Mouse (Mus musculus): ENCODE data around the gene Gphn. TPM values are rescaled to one million over a fixed set of nuclear protein-coding genes. Genes with fewer than 3 reads are reported as not detected.

The Gphn gene
- polyA plus RNA-seq, 1 experiment from 2014 or later: 23.7 TPM

DNA sequence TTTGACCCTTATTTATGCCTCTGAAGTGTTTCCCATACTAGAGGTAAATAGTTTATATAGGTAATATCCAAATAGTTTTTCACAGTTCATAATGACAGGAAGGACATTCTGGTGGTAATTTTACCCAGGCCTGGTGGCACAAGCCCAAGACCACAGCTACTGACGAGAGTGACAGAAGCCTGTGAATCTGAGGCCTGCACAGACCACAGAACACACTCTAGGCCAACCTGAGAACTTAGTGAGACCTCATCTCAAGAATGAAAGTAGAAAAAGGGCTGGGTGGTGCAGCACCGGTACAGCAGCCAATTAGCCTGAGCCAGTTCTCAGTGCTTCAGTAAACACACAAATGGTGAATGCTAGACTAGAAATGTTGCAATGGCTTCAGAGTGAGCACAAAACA, 491.6 kb downstream of the Gphn start:
- Histone ChIP-seq H3K27ac (ENCODE audit: low read depth, low read length) (no peak overlapping the region), H3K4me1 (ENCODE audit: control insufficient read depth, insufficient read depth, low read length) (no peaks in the 10 kb centered on the region), H3K27me3 (ENCODE audit: control insufficient read depth, insufficient read depth, low read length) (no peaks in the 10 kb centered on the region), H3K4me3 (ENCODE audit: low read depth, low read length) (no peak overlapping the region), H3K36me3 (ENCODE audit: control insufficient read depth, insufficient read depth, low read length) (no peaks in the 10 kb centered on the region), H3K4me2 (ENCODE audit: low read depth) (no peak overlapping the region), H3K9me3 (ENCODE audit: control insufficient read depth, low read length) (no peaks in the 10 kb centered on the region), H3K9ac (ENCODE audit: low read length) (no peak overlapping the region)
- DNase-seq (ENCODE audit: low spot score) (no peak), ATAC-seq (ENCODE audit: insufficient read depth, low FRiP score, low TSS enrichment) (no peak)
- 77% methylated on average over 2 of the region's 2 CpGs for WGBS

GRCm38 (mm10) chr12:78727723-78728122, 501.5 kb downstream of the Gphn start:
- no peaks in the 10 kb centered on the region for H3K9me3 ChIP-seq (ENCODE audit: control insufficient read depth, low read length)
- no peak for ATAC-seq (ENCODE audit: insufficient read depth, low FRiP score, low TSS enrichment)
- no peaks in the 10 kb centered on the region for H3K27me3 ChIP-seq (ENCODE audit: control insufficient read depth, insufficient read depth, low read length)
- no peak overlapping the region for H3K27ac ChIP-seq (ENCODE audit: low read depth, low read length)
- DNase-seq (ENCODE audit: low spot score): no peak
- H3K4me1 ChIP-seq (ENCODE audit: control insufficient read depth, insufficient read depth, low read length): no peaks in the 10 kb centered on the region
- no peaks in the 10 kb centered on the region for H3K36me3 ChIP-seq (ENCODE audit: control insufficient read depth, insufficient read depth, low read length)
- H3K4me3 ChIP-seq (ENCODE audit: low read depth, low read length): no peak overlapping the region
- WGBS: 66% methylated on average over 4 of the region's 4 CpGs
- no peak overlapping the region for H3K4me2 ChIP-seq (ENCODE audit: low read depth)
- no peak overlapping the region for H3K9ac ChIP-seq (ENCODE audit: low read length)

Other genes with a start within 250 kb of the Gphn start
- not detected in 2 replicates for gene Gm6657, start 32.1 kb upstream of the Gphn start, polyA plus RNA-seq (2014; fragmentation: Nextera tagmentation; extraction: Ambion mirVana)

Measured in neural tube, embryonic 11.5 days (tissue).